Mouse (Mus musculus) frontal cortex, adult (tissue): Measurements from ENCODE around the gene Tenm2.
A peak's percentile ranks its signal among the peaks of the same experiment; 100 is the strongest.

Experiments used
- ATAC-seq: cut with Nextera tagmentation; 2 replicates; pipeline ENCODE4 v1.9.2; 2017; ENCODE audit warnings: mild to moderate bottlenecking, moderate library complexity, mixed read lengths; ENCODE audit not compliant: low TSS enrichment

Gene Tenm2

DNA sequence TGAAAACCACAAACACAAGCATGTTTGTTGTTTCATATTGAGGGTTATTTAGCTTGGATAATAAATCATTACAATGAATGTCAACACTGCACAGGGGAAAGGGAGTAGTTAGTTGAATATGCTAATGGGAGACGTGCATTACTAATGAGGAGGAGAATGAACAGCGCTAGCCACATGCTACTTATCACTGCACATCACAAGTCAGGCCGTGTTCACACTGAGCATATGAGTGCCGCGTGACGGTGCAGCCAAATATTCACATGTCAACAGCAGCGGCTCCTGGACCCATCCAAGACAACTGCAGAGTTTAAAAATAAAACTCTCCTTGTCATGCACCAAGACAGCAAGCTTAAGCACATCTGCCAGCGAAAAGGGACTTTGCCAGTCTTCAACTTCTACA lies 753.6 kb downstream of the Tenm2 start:
- no peak for ATAC-seq

GRCm38 (mm10) chr11:36481524-36481923 lies 754.2 kb downstream of the Tenm2 start:
- ATAC-seq: no peak

DNA sequence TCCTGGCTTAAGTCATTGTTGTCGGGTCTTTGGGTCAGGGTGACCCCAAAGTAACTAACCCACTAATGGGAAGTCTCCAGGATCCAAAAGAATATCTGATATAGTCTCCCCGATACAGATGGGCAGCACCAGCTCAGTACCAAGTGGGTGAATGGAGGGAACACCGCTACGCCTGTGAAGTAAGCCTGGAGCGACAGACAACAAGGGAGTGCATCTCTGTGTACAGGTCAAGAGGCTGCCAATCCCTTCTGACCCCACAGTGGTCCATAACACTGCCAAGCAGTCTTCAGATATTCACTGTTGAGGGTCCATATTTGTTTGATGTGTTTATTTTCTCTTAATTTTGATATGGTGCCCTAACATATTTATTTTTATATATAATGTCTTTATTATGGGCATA lies 754.7 kb downstream of the Tenm2 start:
- no peak for ATAC-seq

- 0 out of 2 replicates have a peak, but pooled peaks have one; percentile 29 for ATAC-seq
These were observed 765.8 kb downstream of the Tenm2 start for GRCm38 (mm10) chr11:36469811-36470551.

DNA sequence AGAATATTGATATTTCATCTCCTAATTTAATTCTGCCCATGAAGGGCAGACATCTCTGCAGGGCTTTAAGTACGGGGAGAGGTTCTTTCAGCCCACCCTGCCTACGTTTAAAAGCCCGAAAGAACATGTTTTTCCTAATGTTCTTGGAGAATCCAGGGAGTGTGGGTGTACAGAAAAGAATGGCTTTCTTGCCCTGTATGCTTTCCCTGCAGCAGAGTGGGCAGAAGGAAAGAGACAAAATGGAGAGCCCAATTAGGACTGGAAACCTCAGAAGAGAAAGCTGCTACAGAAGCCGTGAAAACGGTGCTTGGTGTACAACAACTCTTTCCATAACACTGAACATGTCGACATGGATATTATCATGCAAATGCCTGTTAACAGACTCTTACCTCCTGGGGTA lies 777.3 kb downstream of the Tenm2 start:
- peak; percentile 69 for ATAC-seq

DNA sequence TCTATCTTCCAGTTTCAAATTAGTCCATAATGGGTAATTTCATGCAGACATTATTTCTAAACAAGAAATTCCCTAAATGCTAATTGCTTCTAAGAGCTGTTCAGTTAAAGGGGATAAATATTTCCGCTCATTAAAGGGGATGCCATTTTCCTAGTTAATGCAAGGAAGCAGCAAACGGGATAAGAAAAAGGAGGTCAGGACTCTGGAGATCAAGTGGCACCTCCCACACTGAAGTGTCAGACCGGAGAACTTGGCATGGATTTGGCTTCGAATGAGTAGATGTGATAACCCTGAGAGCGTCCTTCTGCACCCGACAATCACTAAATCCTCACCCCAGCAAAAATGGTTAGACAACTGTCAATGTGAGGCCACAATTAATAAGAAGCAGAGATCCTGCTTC lies 781.7 kb downstream of the Tenm2 start:
- no peak for ATAC-seq

GRCm38 (mm10) chr11:36452436-36452835 lies 783.3 kb downstream of the Tenm2 start:
- peak; percentile 76 for ATAC-seq

DNA sequence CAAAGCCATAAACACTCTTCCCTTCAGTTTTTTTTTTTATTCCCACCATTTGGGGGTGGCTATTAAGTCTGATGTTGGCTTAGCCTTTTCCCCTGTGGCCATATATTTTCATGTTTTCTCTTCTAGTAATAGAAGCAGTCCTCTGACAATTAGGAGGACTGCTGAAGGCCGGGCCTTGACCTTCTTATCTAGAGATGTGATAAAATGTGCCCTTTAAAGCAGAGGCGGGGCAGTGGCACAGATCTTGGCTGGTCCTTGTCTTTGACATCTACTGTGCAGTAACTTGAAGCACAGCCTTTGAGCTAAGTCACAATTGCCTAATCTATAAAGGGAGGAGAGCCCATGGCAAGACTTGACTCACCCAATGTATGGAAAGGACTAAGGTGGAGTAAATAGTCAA lies 789.4 kb downstream of the Tenm2 start:
- ATAC-seq: no peak

DNA sequence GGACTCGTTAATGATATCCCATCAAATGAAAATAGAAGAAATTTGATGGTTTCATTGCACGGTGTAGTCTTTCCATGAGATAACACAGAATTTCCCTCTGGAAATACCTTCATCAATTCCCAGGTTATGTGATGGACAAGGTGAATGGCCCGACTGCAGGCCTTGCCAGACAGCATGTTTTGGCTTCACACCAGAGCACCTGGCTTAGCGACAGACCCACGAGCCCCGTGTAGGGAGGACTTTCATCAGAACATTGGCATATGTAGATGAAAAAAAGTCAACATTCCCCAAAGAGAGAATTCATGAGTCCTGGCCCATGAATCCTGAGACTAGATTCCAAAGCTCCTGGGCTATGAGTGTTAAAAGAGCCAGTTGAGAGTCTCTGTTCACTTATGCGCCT lies 791.9 kb downstream of the Tenm2 start:
- ATAC-seq: no peak

DNA sequence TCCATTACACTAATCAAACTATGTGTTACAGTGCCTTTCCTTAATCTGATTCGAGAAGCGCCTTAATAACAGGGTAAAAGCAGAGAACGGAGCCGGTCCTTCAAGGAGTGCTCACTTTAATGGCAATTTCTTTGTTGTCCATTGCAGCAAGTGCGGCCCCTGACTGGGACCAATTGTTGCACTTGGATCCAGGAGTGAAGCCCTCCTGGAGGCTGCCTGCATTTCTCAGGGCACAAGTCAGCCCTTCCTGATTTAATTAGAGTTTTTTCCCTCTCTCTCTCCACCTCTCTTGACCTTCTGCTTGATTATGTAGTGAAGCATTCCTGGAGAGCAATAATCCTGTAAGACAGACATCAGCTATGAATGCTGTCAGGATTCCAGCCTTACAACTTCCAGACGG lies 794.0 kb downstream of the Tenm2 start:
- ATAC-seq: no peak

DNA sequence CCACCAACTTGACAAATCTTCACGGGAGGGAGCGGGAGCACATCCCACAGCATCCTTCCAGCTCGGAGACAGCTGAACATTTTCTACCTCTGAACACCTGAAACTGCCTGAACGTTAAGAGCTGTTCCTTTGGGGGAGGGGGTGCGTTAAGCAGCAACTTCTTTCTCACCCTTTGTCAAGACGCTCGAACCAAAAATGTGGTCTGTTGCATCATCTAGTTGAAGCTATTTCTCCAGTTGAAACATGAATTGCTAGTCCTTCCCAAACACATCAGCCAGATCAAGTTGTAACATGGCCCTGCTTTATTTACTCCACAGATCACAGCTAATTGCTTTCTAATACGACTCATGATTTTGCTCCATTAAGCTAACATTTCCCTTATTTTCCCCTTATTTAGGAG lies 799.5 kb downstream of the Tenm2 start:
- no peak for ATAC-seq

GRCm38 (mm10) chr11:36428947-36429346 lies 806.8 kb downstream of the Tenm2 start:
- ATAC-seq: no peak

GRCm38 (mm10) chr11:36424959-36425358 lies 810.8 kb downstream of the Tenm2 start:
- ATAC-seq: no peak

DNA sequence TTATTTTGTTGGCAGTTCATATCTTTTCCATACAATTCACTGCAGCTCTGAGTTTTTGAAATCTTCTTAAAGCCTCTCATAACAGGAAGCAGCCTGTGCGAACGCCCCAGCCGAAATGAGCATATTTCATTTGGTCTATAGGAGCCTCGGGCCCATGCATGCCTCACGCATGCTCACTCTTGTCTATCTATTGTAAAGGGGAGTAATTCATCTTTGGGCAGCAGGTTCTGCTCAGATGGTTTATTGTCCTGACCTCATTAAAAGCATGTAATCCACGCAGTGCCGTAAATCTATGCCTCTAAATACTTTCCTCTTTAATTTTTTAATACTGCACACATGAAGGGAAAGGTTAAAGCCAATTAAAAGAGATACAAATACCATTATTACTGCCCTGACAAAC lies 815.7 kb downstream of the Tenm2 start:
- ATAC-seq: no peak

- ATAC-seq: no peak
These were observed 820.5 kb downstream of the Tenm2 start for GRCm38 (mm10) chr11:36415244-36415643.

DNA sequence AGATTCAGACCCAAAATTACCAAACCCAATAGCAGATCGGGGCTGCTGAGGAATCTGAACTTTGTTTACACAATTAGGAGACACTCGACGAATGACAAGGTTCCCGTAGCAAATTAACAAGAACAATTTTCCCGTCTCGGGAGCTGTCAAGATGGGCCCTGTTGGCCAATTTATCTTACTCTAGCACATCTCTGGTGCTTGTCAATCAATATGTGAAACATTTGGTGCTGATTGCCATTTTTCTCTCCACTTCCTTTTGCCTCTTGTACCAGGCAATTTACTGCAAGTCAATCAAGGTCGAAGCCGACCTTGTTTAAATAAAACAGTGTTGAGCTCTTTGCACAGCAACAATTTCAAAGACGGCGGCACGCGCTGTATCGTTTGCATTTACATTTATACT lies 824.9 kb downstream of the Tenm2 start:
- no peak for ATAC-seq

GRCm38 (mm10) chr11:36395803-36396710 lies 839.7 kb downstream of the Tenm2 start:
- peak; percentile 62 for ATAC-seq

GRCm38 (mm10) chr11:36384696-36385095 lies 851.1 kb downstream of the Tenm2 start:
- no peak for ATAC-seq

DNA sequence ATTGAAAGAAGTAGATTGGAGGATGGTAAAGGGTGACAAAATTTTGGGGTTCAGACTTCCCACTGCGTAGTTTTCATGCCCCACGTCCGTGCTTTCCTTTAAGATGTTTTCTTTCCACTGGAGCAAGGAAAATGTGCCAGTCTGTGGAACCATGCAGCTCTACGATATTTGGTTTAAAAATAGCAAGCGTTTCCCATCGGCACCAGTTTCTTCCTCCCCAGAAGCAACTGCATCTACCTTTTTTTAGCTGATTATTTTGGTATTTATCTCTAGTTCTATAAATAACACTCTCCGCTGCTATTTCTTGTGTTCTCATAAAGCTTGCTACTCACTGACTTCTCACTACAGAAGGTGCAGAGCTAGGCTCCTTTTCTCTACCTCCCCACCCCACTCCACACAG lies 864.0 kb downstream of the Tenm2 start:
- ATAC-seq: peak; percentile 74

GRCm38 (mm10) chr11:36365067-36365466 lies 870.7 kb downstream of the Tenm2 start:
- ATAC-seq: no peak

GRCm38 (mm10) chr11:36364441-36364840 lies 871.3 kb downstream of the Tenm2 start:
- no peak for ATAC-seq

DNA sequence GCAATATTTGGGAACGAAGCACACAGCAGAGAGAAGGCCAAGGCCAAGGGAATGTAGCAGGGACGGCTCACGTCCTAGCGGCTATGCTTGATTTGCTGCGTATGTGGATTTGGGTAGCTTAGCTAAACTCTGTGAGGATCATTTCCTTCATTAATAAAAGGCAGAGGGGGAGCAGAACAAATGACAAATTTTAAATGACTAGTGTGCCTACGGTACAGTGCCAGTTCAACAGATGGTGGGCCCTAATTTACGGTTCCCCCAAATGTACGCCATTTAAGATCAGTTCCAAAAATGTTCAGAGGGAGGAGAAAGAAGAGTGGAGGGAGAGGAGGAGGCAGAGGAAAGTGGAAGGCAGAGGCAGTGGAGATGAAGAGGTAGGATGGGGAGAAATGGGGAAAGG lies 873.2 kb downstream of the Tenm2 start:
- ATAC-seq: no peak

DNA sequence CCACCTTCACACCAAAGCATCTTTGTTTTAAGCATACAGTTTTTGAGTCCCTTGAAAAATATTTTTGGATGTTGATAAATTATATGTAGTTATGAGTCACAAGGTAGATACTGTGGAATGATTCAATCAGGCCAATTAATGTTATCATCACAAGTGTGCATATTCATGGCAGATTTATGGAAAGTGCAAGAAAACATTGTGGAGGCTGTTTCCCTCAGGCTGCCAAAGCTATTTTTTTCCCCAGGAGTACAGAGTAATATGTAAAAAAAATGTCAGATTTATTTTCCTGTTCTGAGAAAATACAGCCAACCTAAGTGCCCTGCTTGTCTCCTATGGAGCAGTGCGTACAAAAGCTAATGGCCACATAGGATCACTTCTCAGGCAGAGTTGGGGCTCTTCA lies 882.5 kb downstream of the Tenm2 start:
- peak; percentile 60 for ATAC-seq
